In the genomic region with DNA sequence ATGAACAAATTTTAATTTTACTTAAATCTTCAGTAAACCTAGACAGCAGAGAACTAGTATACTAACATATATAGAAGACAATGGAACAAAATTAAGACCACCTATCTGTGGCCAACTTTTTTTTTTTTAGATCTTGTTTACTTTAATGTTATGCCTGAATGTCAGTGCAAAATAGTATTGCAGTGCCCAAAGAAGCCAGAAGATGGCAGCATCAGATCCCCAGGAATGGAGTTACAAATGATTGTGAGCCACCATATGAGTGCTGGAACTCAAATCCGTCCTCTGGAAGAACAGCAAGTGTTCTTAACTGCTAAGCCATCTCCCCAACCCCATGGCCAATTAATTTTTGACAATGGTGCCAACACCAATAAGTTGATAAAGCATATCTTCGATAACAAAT, we compare ENCODE assay signal across 9 mouse cellular contexts. TPM values are rescaled to one million over a fixed set of nuclear protein-coding genes. Genes with fewer than 3 reads are reported as not detected.
DNase-seq lines count a peak whose midpoint lies in the region; ATAC-seq and TF ChIP-seq lines count a peak whose summit lies in the region.
"Had no signal": no experiment of that assay in that cellular context is flagged by ENCODE, and none has a peak within 500 bp of the region (broad histone marks: within the 10 kb centered on the region; RNA-seq: fewer than 3 reads in every experiment).

No protein-coding gene starts in this region.

- no peak overlapping the region for H3K9ac ChIP-seq in midbrain, embryonic 14.5 days (replicated peaks; ENCODE audit: low read length)
- no peak overlapping the region for H3K9ac ChIP-seq in midbrain, embryonic 16.5 days (ENCODE audit: low read depth, low read length)
- H3K9ac ChIP-seq in lung, postnatal 0 days (replicated peaks; ENCODE audit: low read depth) = no peak overlapping the region

- no peaks in the 10 kb centered on the region for H3K9me3 ChIP-seq in midbrain, embryonic 14.5 days (ENCODE audit: control insufficient read depth, low read length)
- H3K9me3 ChIP-seq in midbrain, embryonic 16.5 days (replicated peaks; ENCODE audit: control insufficient read depth, low read length, poor library complexity, severe bottlenecking) = no peaks in the 10 kb centered on the region
- no peaks in the 10 kb centered on the region for H3K9me3 ChIP-seq in lung, postnatal 0 days (ENCODE audit: low read length)
- H3K9me3 ChIP-seq: G1E had no signal

- no peaks in the 10 kb centered on the region for H3K27me3 ChIP-seq in midbrain, embryonic 14.5 days (ENCODE audit: control insufficient read depth, insufficient read depth, low read length)
- H3K27me3 ChIP-seq in midbrain, embryonic 16.5 days (ENCODE audit: control insufficient read depth, insufficient read depth, low read depth, low read length) = no peaks in the 10 kb centered on the region
- H3K27me3 ChIP-seq in lung, postnatal 0 days (replicated peaks; ENCODE audit: insufficient read depth, low read length) = no peaks in the 10 kb centered on the region

- 45% methylated on average over 2 of the region's 2 CpGs for WGBS in midbrain, embryonic 14.5 days
- 42% methylated on average over 2 of the region's 2 CpGs for WGBS in midbrain, embryonic 16.5 days
- 39% methylated on average over 2 of the region's 2 CpGs for WGBS in lung, postnatal 0 days

- peak; percentile 71 for TF ChIP-seq CTCF in lung, postnatal 0 days (IDR thresholded peaks at IDR 0.05)

- no peak overlapping the region for H3K27ac ChIP-seq in midbrain, embryonic 14.5 days (replicated peaks; ENCODE audit: low read depth, low read length)
- H3K27ac ChIP-seq in midbrain, embryonic 16.5 days (ENCODE audit: low read length) = no peak overlapping the region
- H3K27ac ChIP-seq in lung, postnatal 0 days (ENCODE audit: low read length) = no peak overlapping the region

- H3K4me1 ChIP-seq in midbrain, embryonic 14.5 days (ENCODE audit: control insufficient read depth, insufficient read depth, low read length) = no peaks in the 10 kb centered on the region
- no peaks in the 10 kb centered on the region for H3K4me1 ChIP-seq in midbrain, embryonic 16.5 days (ENCODE audit: control insufficient read depth, insufficient read depth, low read length)
- H3K4me1 ChIP-seq in lung, postnatal 0 days (ENCODE audit: insufficient read depth, low read depth, low read length) = no peaks in the 10 kb centered on the region

- TF ChIP-seq EP300 in lung, postnatal 0 days (IDR thresholded peaks at IDR 0.05) = no peak

- H3K4me2 ChIP-seq in midbrain, embryonic 14.5 days (ENCODE audit: low read length) = no peak overlapping the region
- no peak overlapping the region for H3K4me2 ChIP-seq in midbrain, embryonic 16.5 days (ENCODE audit: low read length)
- H3K4me2 ChIP-seq in lung, postnatal 0 days (replicated peaks; ENCODE audit: low read depth, low read length) = no peak overlapping the region

- DNase-seq in cerebellum, adult 11-12 months = peak; percentile 7
- no peak for DNase-seq in cerebellum, adult 9-11 months
- DNase-seq in midbrain, embryonic 14.5 days = peak; percentile 44
- DNase-seq in brain, adult 2 months (ENCODE audit: low read depth, low spot score) = peak; percentile 50
- DNase-seq in lung, postnatal 0 days (ENCODE audit: low spot score) = peak; percentile 35
- DNase-seq in thymus, postnatal 4 days = peak; percentile 68

- no peaks in the 10 kb centered on the region for H3K36me3 ChIP-seq in midbrain, embryonic 14.5 days (ENCODE audit: control insufficient read depth, insufficient read depth, low read length)
- no peaks in the 10 kb centered on the region for H3K36me3 ChIP-seq in midbrain, embryonic 16.5 days (ENCODE audit: control insufficient read depth, insufficient read depth, low read length)
- H3K36me3 ChIP-seq in lung, postnatal 0 days (ENCODE audit: insufficient read depth, low read length) = no peaks in the 10 kb centered on the region
- H3K36me3 ChIP-seq: G1E had no signal

- no peak for ATAC-seq in midbrain, embryonic 14.5 days (ENCODE audit: low FRiP score, low TSS enrichment)
- ATAC-seq in midbrain, embryonic 16.5 days = no peak
- ATAC-seq in granulocyte monocyte progenitor cell, adult 5-6 weeks (replicated peaks; ENCODE audit: poor library complexity, severe bottlenecking) = peak; percentile 77
- no peak for ATAC-seq in lung, postnatal 0 days

- H3K4me3 ChIP-seq in midbrain, embryonic 14.5 days (replicated peaks; ENCODE audit: low read depth, low read length) = no peak overlapping the region
- no peak overlapping the region for H3K4me3 ChIP-seq in midbrain, embryonic 16.5 days (ENCODE audit: low read depth, low read length)
- H3K4me3 ChIP-seq in lung, postnatal 0 days (ENCODE audit: low read depth, low read length) = no peak overlapping the region

RNA-seq across cellular contexts. Expression of gene Rbbp7, which starts 40.6 kb away (rescaled TPM):
- 192 and 214 TPM in 2 replicates for polyA plus RNA-seq in midbrain, embryonic 14.5 days (2014; fragmentation: Nextera tagmentation; extraction: Ambion mirVana)
- 216 and 226 TPM in 2 replicates for polyA plus RNA-seq in midbrain, embryonic 16.5 days (2015; fragmentation: Nextera tagmentation; extraction: Ambion mirVana)
- total RNA-seq in granulocyte monocyte progenitor cell, adult 5-6 weeks (2014; fragmentation: Nextera tagmentation) = 185 and 255 TPM in 2 replicates
- 276 and 296 TPM in 2 replicates for total RNA-seq in granulocyte monocyte progenitor cell, adult 5-6 weeks (2017)
- polyA plus RNA-seq in lung, postnatal 0 days (2015; fragmentation: Nextera tagmentation; extraction: Ambion mirVana) = 193 and 201 TPM in 2 replicates
